Mouse (Mus musculus): ENCODE results near the gene Sumf1.

DNA sequence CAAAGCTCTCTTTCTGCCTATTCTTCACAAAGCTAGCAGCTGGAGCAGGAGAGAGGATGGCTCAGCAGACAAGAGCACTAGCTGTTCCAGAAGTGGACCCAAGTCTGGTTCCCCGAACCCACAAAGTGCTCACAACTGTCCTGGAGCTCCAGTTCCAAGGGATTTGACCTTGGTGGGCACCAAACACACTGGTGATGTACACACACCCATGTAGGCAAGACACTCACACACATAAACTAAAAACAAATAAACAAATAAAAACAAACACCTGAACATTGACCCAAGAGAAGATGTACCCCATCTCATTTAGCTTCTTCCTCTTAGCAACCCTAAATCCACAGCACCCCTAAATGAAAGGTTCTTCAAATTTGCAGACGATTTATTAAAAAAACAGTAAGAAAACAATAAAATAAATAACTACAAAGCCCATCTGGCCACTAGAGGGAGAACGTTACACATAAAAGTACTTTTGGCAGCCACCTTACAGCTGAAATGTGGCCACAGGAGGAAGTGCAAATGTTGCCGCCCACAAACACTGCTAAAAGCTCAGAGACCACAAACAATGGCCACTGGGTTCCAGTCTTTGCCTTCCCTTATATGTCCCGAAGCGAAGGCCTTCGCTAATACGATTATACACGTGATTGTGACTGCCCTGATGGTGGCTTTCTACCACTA lies 87.1 kb downstream of the Sumf1 start:
- no peak for TF ChIP-seq CTCF (IDR thresholded peaks at IDR 0.05; ENCODE audit: control insufficient read depth, insufficient read depth, insufficient read length)
- no peak for TF ChIP-seq CEBPB (IDR thresholded peaks at IDR 0.05; ENCODE audit: low read depth)
- no peak for TF ChIP-seq MYOD1 (IDR thresholded peaks at IDR 0.05; ENCODE audit: control insufficient read depth, insufficient read length, low read depth)
- no peak for TF ChIP-seq MAX (IDR thresholded peaks at IDR 0.05)
- TF ChIP-seq USF1 (IDR thresholded peaks at IDR 0.05; ENCODE audit: low read depth) = no peak

Measured in C2C12 (cell line).